Mouse (Mus musculus) ES-E14 (cell line): ENCODE data around the gene Cd28.

Experiments used
- CHD2 ChIP-seq: IDR thresholded peaks from 2 replicates; pipeline ENCODE4 v1.6.1; 2014; ENCODE audit warnings: mild to moderate bottlenecking, low read depth, low read length, inconsistent platforms
- HCFC1 ChIP-seq: IDR thresholded peaks from 2 replicates; pipeline ENCODE4 v1.6.1; 2012; ENCODE audit warnings: low read length, inconsistent platforms, borderline replicate concordance; ENCODE audit not compliant: insufficient read depth
- MAFK ChIP-seq: IDR thresholded peaks from 2 replicates; pipeline ENCODE4 v1.6.1; 2014; ENCODE audit warnings: mild to moderate bottlenecking, low read depth, low read length, inconsistent platforms; ENCODE audit not compliant: insufficient read depth
- ZNF384 ChIP-seq: IDR thresholded peaks from 2 replicates; pipeline ENCODE4 v1.6.1; 2012; ENCODE audit warnings: low read depth, low read length, inconsistent platforms

DNA sequence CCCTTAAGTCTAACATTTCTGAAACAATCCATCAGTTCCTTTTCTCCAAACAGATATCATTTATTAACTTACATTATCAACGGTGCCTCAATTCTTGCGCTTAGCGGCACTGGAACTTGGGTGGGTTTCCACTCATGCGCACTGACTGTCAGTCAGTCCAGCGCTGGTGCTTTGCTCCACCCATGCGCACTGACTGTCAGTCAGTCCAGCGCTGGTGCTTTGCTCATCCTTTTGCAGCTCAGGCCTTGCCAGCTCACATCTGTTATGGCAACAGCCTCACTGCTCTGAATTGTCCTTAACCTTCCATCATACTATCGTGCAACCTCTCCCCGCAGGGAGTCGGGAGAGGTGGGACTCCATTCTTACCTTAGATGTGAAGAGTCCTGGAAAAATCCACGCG is 37.4 kb downstream of the Cd28 start:
- TF ChIP-seq HCFC1 (no peak), CHD2 (no peak), ZNF384 (no peak), MAFK (no peak)
